Mouse (Mus musculus): Measurements from ENCODE around the gene Limch1.
A peak's percentile ranks its signal among the peaks of the same experiment; 100 is the strongest.

The Limch1 gene

GRCm38 (mm10) chr5:66830206-66830605 is 84.6 kb downstream of the Limch1 start:
- no peak for DNase-seq (ENCODE audit: low spot score in 2 of 2)

- DNase-seq (ENCODE audit: low spot score in 2 of 2) = no peak
Observed at GRCm38 (mm10) chr5:66834756-66835155, 89.1 kb downstream of the Limch1 start.

GRCm38 (mm10) chr5:66836892-66837291 is 91.3 kb downstream of the Limch1 start:
- no peak for DNase-seq (ENCODE audit: low spot score in 2 of 2)

- no peak for DNase-seq (ENCODE audit: low spot score in 2 of 2)
Observed at GRCm38 (mm10) chr5:66841971-66842370, 96.3 kb downstream of the Limch1 start.

- DNase-seq (ENCODE audit: low spot score in 2 of 2) = peak in 1 of 2 experiments; percentile 28
Observed at GRCm38 (mm10) chr5:66842776-66843175, 97.1 kb downstream of the Limch1 start.

- DNase-seq (ENCODE audit: low spot score in 2 of 2) = no peak
Observed at GRCm38 (mm10) chr5:66848136-66848535, 102.5 kb downstream of the Limch1 start.

GRCm38 (mm10) chr5:66849148-66849547 is 103.5 kb downstream of the Limch1 start:
- no peak for DNase-seq (ENCODE audit: low spot score in 2 of 2)

GRCm38 (mm10) chr5:66850721-66851251 is 105.2 kb downstream of the Limch1 start:
- peak in 1 of 2 experiments; percentile 39 for DNase-seq (ENCODE audit: low spot score in 2 of 2)

- DNase-seq (ENCODE audit: low spot score in 2 of 2) = no peak
Observed at GRCm38 (mm10) chr5:66851708-66852107, 106.1 kb downstream of the Limch1 start.

- no peak for DNase-seq (ENCODE audit: low spot score in 2 of 2)
Observed at GRCm38 (mm10) chr5:66854263-66854662, 108.6 kb downstream of the Limch1 start.

- no peak for DNase-seq (ENCODE audit: low spot score in 2 of 2)
Observed at GRCm38 (mm10) chr5:66855358-66856107, 109.9 kb downstream of the Limch1 start.

- DNase-seq (ENCODE audit: low spot score in 2 of 2) = no peak
Observed at GRCm38 (mm10) chr5:66859506-66859905, 113.9 kb downstream of the Limch1 start.

- DNase-seq (ENCODE audit: low spot score in 2 of 2) = no peak
Observed at GRCm38 (mm10) chr5:66861232-66862035, 115.8 kb downstream of the Limch1 start.

GRCm38 (mm10) chr5:66862151-66862550 is 116.5 kb downstream of the Limch1 start:
- DNase-seq (ENCODE audit: low spot score in 2 of 2) = no peak

GRCm38 (mm10) chr5:66865229-66865628 is 119.6 kb downstream of the Limch1 start:
- peak; percentile 52 to 56 for DNase-seq (ENCODE audit: low spot score in 2 of 2)

GRCm38 (mm10) chr5:66866019-66866418 is 120.4 kb downstream of the Limch1 start:
- peak in 1 of 2 experiments; percentile 39 for DNase-seq (ENCODE audit: low spot score in 2 of 2)

- no peak for DNase-seq (ENCODE audit: low spot score in 2 of 2)
Observed at GRCm38 (mm10) chr5:66869545-66869944, 123.9 kb downstream of the Limch1 start.

GRCm38 (mm10) chr5:66871521-66872050 is 126.0 kb downstream of the Limch1 start:
- DNase-seq (ENCODE audit: low spot score in 2 of 2) = no peak

GRCm38 (mm10) chr5:66872053-66872452 is 126.4 kb downstream of the Limch1 start:
- no peak for DNase-seq (ENCODE audit: low spot score in 2 of 2)

- no peak for DNase-seq (ENCODE audit: low spot score in 2 of 2)
Observed at GRCm38 (mm10) chr5:66872681-66873080, 127.1 kb downstream of the Limch1 start.

GRCm38 (mm10) chr5:66876018-66876805 is 130.6 kb downstream of the Limch1 start:
- DNase-seq (ENCODE audit: low spot score in 2 of 2) = no peak

GRCm38 (mm10) chr5:66877066-66877465 is 131.4 kb downstream of the Limch1 start:
- DNase-seq (ENCODE audit: low spot score in 2 of 2) = no peak
